Mouse (Mus musculus) heart, adult 2 months (tissue): ENCODE results near the gene Sat2. TPM values are rescaled to one million over a fixed set of nuclear protein-coding genes. Genes with fewer than 3 reads are reported as not detected.
A peak's percentile ranks its signal among the peaks of the same experiment; 100 is the strongest.
"Not testable (repeated sequence)": the region's sequence is repeated elsewhere in the genome, so short reads cannot be mapped to it uniquely, and the experiment has no call there.

Experiments
- DNase-seq, 2 experiments: peaks; one replicate each; pipeline ENCODE4 v3.0.0; 2021
- H3K27ac ChIP-seq: fragments of 200-600 bp; 2 replicates; pipeline ENCODE4 v1.8.1; 2022
- H3K27me3 ChIP-seq: fragments of 200-500 bp; 2 replicates; pipeline ENCODE4 v1.6.1; 2012; ENCODE audit warnings: mild to moderate bottlenecking, low read length, inconsistent platforms, mixed read lengths; ENCODE audit not compliant: control insufficient read depth, insufficient read depth
- H3K36me3 ChIP-seq: fragments of 200-500 bp; 2 replicates; pipeline ENCODE4 v1.6.1; 2012; ENCODE audit warnings: low read length, inconsistent platforms; ENCODE audit not compliant: control insufficient read depth, insufficient read depth
- H3K4me1 ChIP-seq: fragments of 200-500 bp; 2 replicates; pipeline ENCODE4 v1.6.1; 2011; ENCODE audit warnings: low read length; ENCODE audit not compliant: control insufficient read depth, insufficient read depth
- H3K4me3 ChIP-seq: fragments of 200-600 bp; 2 replicates; pipeline ENCODE4 v1.8.1; 2022
- H3K79me2 ChIP-seq: fragments of 200-500 bp; replicated peaks from 2 replicates; pipeline ENCODE4 v1.6.1; 2012; ENCODE audit warnings: mild to moderate bottlenecking, inconsistent platforms, low read length, moderate library complexity, mixed read lengths; ENCODE audit not compliant: control insufficient read depth, insufficient read depth
- H3K9ac ChIP-seq: fragments of 200-500 bp; 2 replicates; pipeline ENCODE4 v1.6.1; 2012; ENCODE audit warnings: low read depth, mild to moderate bottlenecking, control low read depth, inconsistent platforms, low read length, mixed read lengths
- CTCF ChIP-seq: fragments of 200-600 bp; IDR thresholded peaks from 2 replicates; pipeline ENCODE4 v1.8.1; 2022; ENCODE audit warnings: antibody characterized with exemption, mild to moderate bottlenecking, moderate library complexity
- EP300 ChIP-seq: fragments of 200-500 bp; IDR thresholded peaks from 2 replicates; pipeline ENCODE4 v1.6.1; 2011; ENCODE audit warnings: low read depth, low read length, control low read depth; ENCODE audit not compliant: insufficient read depth
- POLR2A ChIP-seq: fragments of 200-500 bp; IDR thresholded peaks from 2 replicates; pipeline ENCODE4 v1.6.1; 2011; ENCODE audit warnings: mild to moderate bottlenecking, low read depth, low read length, control low read depth; ENCODE audit not compliant: insufficient read depth
- WGBS: fragments of 180-500 bp; shearing (Covaris S2); methylation state at CpG from one replicate; pipeline ENCODE4 v1.1.7; 2018; 5-methylcytosine and 5-hydroxymethylcytosine counted together
- intact Hi-C: fragments of 180-260 bp; cut with DNase I; formaldehyde crosslinking; loops from one replicate; pipeline ENCODE4 v1.15.1; 2025
- polyA plus RNA-seq: library from polyadenylated mRNA; depleted of rRNA; stranded (reverse); fragments of >200 nt; gene quantifications from 2 replicates; pipeline ENCODE4 v1.2.3, GENCODE M21; 2012
- total RNA-seq, 2 experiments: library from RNA; stranded (reverse); gene quantifications; 2 replicates each; pipeline ENCODE4 v1.2.3; 2021

Sat2 gene
- total and polyA plus RNA-seq, 3 experiments: 1.8 to 4.5 (median 1.9) TPM

GRCm38 (mm10) chr11:69608525-69608924, 13.3 kb upstream of the Sat2 start:
- DNase-seq: no peak
- TF ChIP-seq CTCF: no peak
- TF ChIP-seq POLR2A: no peak
- TF ChIP-seq EP300: no peak
- H3K4me1 ChIP-seq: peaks cover 6% of the 10 kb centered on the region
- no peaks in the 10 kb centered on the region for H3K27me3 ChIP-seq
- intact Hi-C loops: no loop called here
- H3K9ac ChIP-seq: no peak overlapping the region
- H3K79me2 ChIP-seq: no peaks in the 10 kb centered on the region
- no peak overlapping the region for H3K27ac ChIP-seq
- 91% methylated on average over 1 of the region's 3 CpGs for WGBS
- H3K36me3 ChIP-seq: no peaks in the 10 kb centered on the region
- no peak overlapping the region for H3K4me3 ChIP-seq

DNA sequence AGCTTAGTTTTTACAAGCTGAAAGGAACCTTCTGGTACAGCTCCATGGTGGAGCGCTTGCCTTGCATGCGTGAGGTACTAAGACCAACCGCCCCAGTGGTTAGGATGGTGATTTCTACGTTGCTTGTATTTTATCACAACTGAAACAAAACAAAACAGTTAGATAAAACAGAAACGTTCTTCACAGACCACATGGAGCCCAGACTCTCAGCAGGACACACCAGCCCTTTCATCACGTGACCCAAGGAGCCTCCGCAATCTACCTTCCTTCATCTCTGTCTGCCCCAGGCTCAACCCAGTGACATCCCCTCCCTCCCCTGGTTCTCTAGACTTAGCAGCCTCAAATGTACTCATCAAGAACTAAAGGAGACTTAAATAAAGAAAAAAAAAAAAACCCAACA, 12.4 kb upstream of the Sat2 start:
- Histone ChIP-seq H3K4me1 (peaks cover 2% of the 10 kb centered on the region), H3K79me2 (no peaks in the 10 kb centered on the region), H3K36me3 (no peaks in the 10 kb centered on the region), H3K9ac (no peak overlapping the region), H3K4me3 (no peak overlapping the region), H3K27ac (no peak overlapping the region), H3K27me3 (no peaks in the 10 kb centered on the region)
- TF ChIP-seq CTCF (no peak), EP300 (no peak), POLR2A (no peak)
- 66% methylated on average over 7 of the region's 7 CpGs for WGBS
- DNase-seq: no peak
- intact Hi-C loops: no loop called here

- no peaks in the 10 kb centered on the region for H3K36me3 ChIP-seq
- no peak for TF ChIP-seq CTCF
- TF ChIP-seq POLR2A: no peak
- no peak for TF ChIP-seq EP300
- 48% methylated on average over 4 of the region's 4 CpGs for WGBS
- no peaks in the 10 kb centered on the region for H3K79me2 ChIP-seq
- no peaks in the 10 kb centered on the region for H3K27me3 ChIP-seq
- H3K9ac ChIP-seq: no peak overlapping the region
- peaks cover 1% of the 10 kb centered on the region; the same call in 1 of the 2 replicates for H3K4me1 ChIP-seq
- intact Hi-C loops: no loop called here
- H3K4me3 ChIP-seq: no peak overlapping the region
- DNase-seq: no peak
- no peak overlapping the region for H3K27ac ChIP-seq
Observed at GRCm38 (mm10) chr11:69610899-69611298, 10.9 kb upstream of the Sat2 start.

DNA sequence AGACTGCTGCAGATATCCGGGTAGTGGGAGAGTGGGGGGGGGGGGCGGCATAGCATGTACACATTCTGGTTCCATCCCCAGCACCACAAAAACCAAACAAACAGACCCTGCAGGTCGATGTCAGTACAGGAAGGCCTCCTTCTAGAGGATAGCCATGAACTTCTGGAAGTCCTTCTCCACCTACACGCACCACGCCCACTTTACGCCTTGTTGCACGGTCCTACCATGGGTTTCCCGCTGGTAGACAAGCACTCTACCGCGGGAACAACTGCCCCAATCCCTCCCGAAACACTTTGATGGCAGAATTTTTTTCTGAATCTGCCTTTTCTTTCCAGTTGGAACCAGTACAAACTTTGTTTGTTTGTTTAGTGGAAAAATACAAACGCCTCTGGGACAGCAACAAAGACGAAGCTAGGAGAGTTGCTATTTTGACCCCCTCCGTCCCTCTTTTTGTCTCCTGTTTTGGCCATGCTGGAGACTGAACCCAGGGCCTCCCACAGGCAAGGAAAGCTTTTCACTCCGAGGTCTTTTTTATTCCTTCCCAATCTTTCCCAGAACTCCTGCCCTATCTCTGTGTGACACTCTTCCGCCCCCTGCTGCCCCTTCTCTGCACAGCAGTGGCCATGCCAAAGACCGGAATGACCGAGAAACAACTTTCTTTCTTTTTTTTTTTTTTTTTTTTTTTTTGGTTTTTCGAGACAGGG, 8.1 kb upstream of the Sat2 start:
- WGBS: 12% methylated on average over 19 of the region's 19 CpGs

GRCm38 (mm10) chr11:69614257-69614588, 7.6 kb upstream of the Sat2 start:
- not testable (repeated sequence) for H3K4me1 ChIP-seq, H3K36me3 ChIP-seq, H3K27me3 ChIP-seq, H3K79me2 ChIP-seq, DNase-seq, H3K27ac ChIP-seq, H3K4me3 ChIP-seq
- intact Hi-C loops: loop anchor here (1.0 kb wide), 2 partner anchors 35 to 68 kb away; no protein-coding TSS in a partner anchor
- 43% methylated on average over 11 of the region's 11 CpGs for WGBS
- peak overlapping the region; percentile 36; the same call in 1 of the 2 replicates for H3K9ac ChIP-seq

More for the DNA sequence above, 8.1 kb upstream of the Sat2 start:
- H3K27ac ChIP-seq: peak overlapping the region; percentile 24; the same call in 1 of the 2 replicates
- TF ChIP-seq EP300 (peak; percentile 88; the same call in 1 of the 2 replicates), CTCF (peak; percentile 84), POLR2A (no peak)
- H3K79me2 ChIP-seq: no peaks in the 10 kb centered on the region
- peaks cover 1% of the 10 kb centered on the region; the same call in 1 of the 2 replicates for H3K4me1 ChIP-seq
- DNase-seq: peak; percentile 85 to 91
- H3K9ac ChIP-seq: 0 out of 2 replicates have a peak overlapping the region, but pooled peaks have one; percentile 15
- H3K27me3 ChIP-seq: no peaks in the 10 kb centered on the region
- intact Hi-C loops: loop anchor here (1.0 kb wide), 2 partner anchors 34 to 67 kb away; no protein-coding TSS in a partner anchor
- H3K36me3 ChIP-seq: no peaks in the 10 kb centered on the region
- H3K4me3 ChIP-seq: peak overlapping the region; percentile 41

DNA sequence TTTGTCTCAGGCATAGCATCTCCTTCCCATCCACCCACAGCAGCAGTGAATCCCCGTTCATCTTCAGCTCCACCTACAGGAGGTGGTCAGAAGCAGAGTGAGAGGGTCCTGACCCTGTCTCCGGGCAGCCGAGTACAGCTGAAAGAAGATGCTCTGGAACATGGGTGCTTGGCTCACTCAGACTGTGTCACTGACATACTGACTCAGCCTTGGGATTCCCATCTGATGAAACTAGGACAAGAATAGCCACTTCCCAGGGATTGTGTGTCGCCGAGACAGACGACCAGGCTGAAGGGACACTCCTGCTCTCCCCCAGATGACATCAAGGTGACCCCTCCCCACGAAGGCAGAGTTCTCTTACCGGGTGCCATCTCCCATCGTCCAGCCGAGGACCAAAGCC, 5.0 kb upstream of the Sat2 start:
- TF ChIP-seq EP300: no peak
- TF ChIP-seq POLR2A: no peak
- TF ChIP-seq CTCF: no peak
- intact Hi-C loops: no loop called here
- Histone ChIP-seq H3K9ac (no peak overlapping the region), H3K27me3 (no peaks in the 10 kb centered on the region), H3K4me3 (no peak overlapping the region), H3K4me1 (peaks cover 3% of the 10 kb centered on the region; the same call in 1 of the 2 replicates), H3K79me2 (no peaks in the 10 kb centered on the region), H3K27ac (no peak overlapping the region), H3K36me3 (no peaks in the 10 kb centered on the region)
- DNase-seq: no peak
- WGBS: 39% methylated on average over 10 of the region's 10 CpGs
